Mouse (Mus musculus): ENCODE results near the gene Vash1. TPM values are rescaled to one million over a fixed set of nuclear protein-coding genes. Genes with fewer than 3 reads are reported as not detected.

The Vash1 gene
- total RNA-seq (2018; cell fraction: chromatin; rRNA removed): 10 to 100 TPM in 8 of 26 experiments, 1 to 10 TPM in 13, under 1 TPM in 3, not detected in 2; 0.25 to 22.1 (median 4.6) TPM
- total RNA-seq (2018; cell fraction: cytosol; rRNA removed): 1 to 10 TPM in 15 of 26 experiments, under 1 TPM in 11; 0.12 to 7.0 (median 1.1) TPM
- total RNA-seq (2018; cell fraction: nucleus; rRNA removed): 10 to 100 TPM in 4 of 26 experiments, 1 to 10 TPM in 18, under 1 TPM in 2, not detected in 2; 0.24 to 15.2 (median 4.0) TPM
- 0.13 to 0.30 TPM in 2 of 3 replicates, not detected in the other for polyA plus RNA-seq (2018)

DNA sequence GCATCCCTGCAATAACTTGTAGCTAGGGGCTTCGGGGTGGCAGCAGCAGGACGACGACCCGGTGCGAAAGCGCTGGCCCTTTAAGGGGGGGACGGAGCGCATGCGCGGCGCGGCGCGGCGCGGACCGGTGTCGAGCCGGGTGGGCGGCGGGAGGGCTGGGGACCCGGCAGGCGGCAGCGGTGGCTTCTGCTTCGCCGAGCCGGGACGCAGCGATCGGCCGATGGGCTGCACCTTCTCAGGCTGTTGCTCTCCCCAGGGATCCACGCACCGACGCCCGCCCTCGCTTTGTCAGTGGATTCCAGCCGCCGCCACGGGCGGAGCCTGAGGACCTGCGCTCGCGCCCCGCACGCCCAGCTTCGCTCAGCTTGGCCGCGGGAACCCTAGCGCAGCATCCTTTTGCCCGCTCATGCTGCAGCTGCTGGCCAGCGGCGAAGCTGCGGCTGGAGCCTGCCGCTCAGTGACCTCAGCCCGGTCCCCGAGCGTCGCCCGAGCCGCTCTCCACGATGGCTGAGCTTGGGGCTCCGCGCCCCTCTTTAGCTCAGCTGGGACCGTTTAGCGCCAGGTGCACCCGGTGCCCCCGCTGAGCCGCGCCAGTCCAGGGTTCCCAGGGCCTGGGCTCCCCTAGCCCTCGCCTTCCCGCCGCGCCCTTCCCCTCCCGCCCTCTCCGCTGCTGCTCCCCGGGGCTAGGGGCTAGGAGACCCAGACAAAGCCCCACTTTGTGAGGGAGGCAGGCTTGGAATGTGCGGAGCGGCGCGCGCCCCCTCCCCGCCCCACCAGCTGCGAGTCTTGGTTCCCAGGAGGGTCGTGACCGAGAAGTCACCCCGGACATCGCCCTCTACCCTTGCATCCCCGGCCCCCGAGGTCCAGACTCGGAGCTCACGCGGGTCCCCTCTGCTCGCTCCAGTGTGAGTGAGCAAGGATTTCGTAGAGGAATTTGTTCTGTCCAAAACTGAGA, at the start of gene Vash1:
TSS of gene Vash1 (plus strand) at position 110 of the 955 bp plus-strand sequence.
- H3K4me3 ChIP-seq (ENCODE audit: inconsistent target): peak within 1 kb of the TSS; percentile 12; the same call in 1 of the 2 replicates
- no peaks in the 10 kb centered on the region for H3K36me3 ChIP-seq (ENCODE audit: inconsistent target)
- WGBS (ENCODE audit: missing documents): 3% methylated on average over 89 of the region's 94 CpGs
- H3K27ac ChIP-seq: no peak within 1 kb of the TSS
- H3K79me2 ChIP-seq (ENCODE audit: inconsistent target): no peaks in the 10 kb centered on the region

DNA sequence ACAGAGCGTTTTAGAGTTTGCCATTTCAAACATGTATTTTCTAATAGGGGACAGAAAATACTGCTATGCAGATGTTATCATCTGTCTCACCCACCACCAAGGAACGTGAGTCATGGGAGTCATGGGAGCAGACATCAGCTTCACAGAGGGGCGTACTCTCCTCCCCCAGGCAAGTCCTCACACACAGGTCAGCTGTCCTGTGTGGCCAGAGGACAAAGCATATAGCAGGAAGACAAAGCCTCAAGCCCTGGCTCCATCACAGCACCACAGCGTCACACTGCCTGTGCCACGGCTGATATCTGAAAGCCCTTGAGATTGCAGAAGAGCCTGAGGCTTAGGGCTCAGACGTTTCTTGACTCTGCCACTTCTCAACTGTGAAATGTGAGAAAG, 49.7 kb upstream of the Vash1 start:
- Histone ChIP-seq H3K36me3 (ENCODE audit: inconsistent target) (no peaks in the 10 kb centered on the region), H3K4me3 (ENCODE audit: inconsistent target) (no peak overlapping the region), H3K79me2 (ENCODE audit: inconsistent target) (no peaks in the 10 kb centered on the region), H3K27ac (no peak overlapping the region)
- 35% methylated on average over 6 of the region's 6 CpGs for WGBS (ENCODE audit: missing documents)

GRCm38 (mm10) chr12:86641763-86642162, 36.7 kb upstream of the Vash1 start:
- Histone ChIP-seq H3K27ac (no peak overlapping the region), H3K36me3 (ENCODE audit: inconsistent target) (no peaks in the 10 kb centered on the region), H3K79me2 (ENCODE audit: inconsistent target) (no peaks in the 10 kb centered on the region), H3K4me3 (ENCODE audit: inconsistent target) (no peak overlapping the region)
- 57% methylated on average over 8 of the region's 8 CpGs for whole genome bisulfite sequencing (ENCODE audit: missing documents)

GRCm38 (mm10) chr12:86644512-86645273, 33.8 kb upstream of the Vash1 start:
- no peak overlapping the region for H3K27ac ChIP-seq
- H3K4me3 ChIP-seq (ENCODE audit: inconsistent target): no peak overlapping the region
- no peaks in the 10 kb centered on the region for H3K79me2 ChIP-seq (ENCODE audit: inconsistent target)
- no peaks in the 10 kb centered on the region for H3K36me3 ChIP-seq (ENCODE audit: inconsistent target)
- WGBS (ENCODE audit: missing documents): 78% methylated on average over 17 of the region's 17 CpGs

GRCm38 (mm10) chr12:86645494-86645893, 33.0 kb upstream of the Vash1 start:
- no peak overlapping the region for H3K4me3 ChIP-seq (ENCODE audit: inconsistent target)
- WGBS (ENCODE audit: missing documents): 91% methylated on average over 5 of the region's 5 CpGs

GRCm38 (mm10) chr12:86646831-86647230, 31.7 kb upstream of the Vash1 start:
- no peaks in the 10 kb centered on the region for H3K36me3 ChIP-seq (ENCODE audit: inconsistent target)
- no peak overlapping the region for H3K27ac ChIP-seq
- no peaks in the 10 kb centered on the region for H3K79me2 ChIP-seq (ENCODE audit: inconsistent target)
- WGBS (ENCODE audit: missing documents): 72% methylated on average over 9 of the region's 9 CpGs
- H3K4me3 ChIP-seq (ENCODE audit: inconsistent target): no peak overlapping the region

More at GRCm38 (mm10) chr12:86645494-86645893, 33.0 kb upstream of the Vash1 start:
- H3K79me2 ChIP-seq (ENCODE audit: inconsistent target): no peaks in the 10 kb centered on the region
- H3K27ac ChIP-seq: no peak overlapping the region
- no peaks in the 10 kb centered on the region for H3K36me3 ChIP-seq (ENCODE audit: inconsistent target)

- WGBS (ENCODE audit: missing documents): 87% methylated on average over 8 of the region's 9 CpGs
These were observed 31.2 kb upstream of the Vash1 start for GRCm38 (mm10) chr12:86647279-86647678.

GRCm38 (mm10) chr12:86647736-86648135, 30.8 kb upstream of the Vash1 start:
- WGBS (ENCODE audit: missing documents): 94% methylated on average over 5 of the region's 5 CpGs
- no peak overlapping the region for H3K27ac ChIP-seq
- no peaks in the 10 kb centered on the region for H3K79me2 ChIP-seq (ENCODE audit: inconsistent target)
- H3K4me3 ChIP-seq (ENCODE audit: inconsistent target): no peak overlapping the region
- no peaks in the 10 kb centered on the region for H3K36me3 ChIP-seq (ENCODE audit: inconsistent target)

More at GRCm38 (mm10) chr12:86647279-86647678, 31.2 kb upstream of the Vash1 start:
- Histone ChIP-seq H3K36me3 (ENCODE audit: inconsistent target) (no peaks in the 10 kb centered on the region), H3K27ac (no peak overlapping the region), H3K4me3 (ENCODE audit: inconsistent target) (no peak overlapping the region), H3K79me2 (ENCODE audit: inconsistent target) (no peaks in the 10 kb centered on the region)

GRCm38 (mm10) chr12:86648489-86648888, 30.0 kb upstream of the Vash1 start:
- Histone ChIP-seq H3K27ac (no peak overlapping the region), H3K4me3 (ENCODE audit: inconsistent target) (no peak overlapping the region), H3K79me2 (ENCODE audit: inconsistent target) (no peaks in the 10 kb centered on the region), H3K36me3 (ENCODE audit: inconsistent target) (no peaks in the 10 kb centered on the region)
- WGBS (ENCODE audit: missing documents): 71% methylated on average over 3 of the region's 3 CpGs

DNA sequence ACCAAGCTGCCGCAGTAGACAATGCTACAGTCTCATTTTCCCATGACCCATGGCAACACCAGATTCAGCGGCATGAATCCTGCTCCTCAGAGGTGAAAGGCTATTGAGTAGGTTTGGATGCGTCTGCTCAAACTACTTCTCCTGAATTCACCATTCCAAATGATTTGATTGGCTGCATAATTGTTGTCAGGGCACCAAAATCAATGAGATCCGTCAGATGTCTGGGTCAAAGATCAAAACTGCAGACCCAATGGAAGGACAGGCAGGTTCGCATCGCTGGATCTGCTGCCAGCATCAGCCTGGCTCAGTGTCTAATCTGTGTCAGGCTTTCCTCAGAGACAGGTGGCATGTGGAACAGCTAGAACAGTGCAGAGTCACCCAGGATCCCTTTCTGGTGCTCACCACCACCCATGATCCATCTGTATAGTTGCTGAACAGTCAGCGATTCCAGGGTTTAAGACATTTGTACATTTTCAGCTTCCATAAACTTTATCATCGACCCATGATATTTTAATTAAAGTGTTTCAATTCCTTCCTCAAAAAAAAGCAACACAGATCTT, 27.1 kb upstream of the Vash1 start:
- Histone ChIP-seq H3K4me3 (ENCODE audit: inconsistent target) (no peak overlapping the region), H3K36me3 (ENCODE audit: inconsistent target) (no peaks in the 10 kb centered on the region), H3K79me2 (ENCODE audit: inconsistent target) (no peaks in the 10 kb centered on the region), H3K27ac (no peak overlapping the region)
- 95% methylated on average over 8 of the region's 8 CpGs for WGBS (ENCODE audit: missing documents)

DNA sequence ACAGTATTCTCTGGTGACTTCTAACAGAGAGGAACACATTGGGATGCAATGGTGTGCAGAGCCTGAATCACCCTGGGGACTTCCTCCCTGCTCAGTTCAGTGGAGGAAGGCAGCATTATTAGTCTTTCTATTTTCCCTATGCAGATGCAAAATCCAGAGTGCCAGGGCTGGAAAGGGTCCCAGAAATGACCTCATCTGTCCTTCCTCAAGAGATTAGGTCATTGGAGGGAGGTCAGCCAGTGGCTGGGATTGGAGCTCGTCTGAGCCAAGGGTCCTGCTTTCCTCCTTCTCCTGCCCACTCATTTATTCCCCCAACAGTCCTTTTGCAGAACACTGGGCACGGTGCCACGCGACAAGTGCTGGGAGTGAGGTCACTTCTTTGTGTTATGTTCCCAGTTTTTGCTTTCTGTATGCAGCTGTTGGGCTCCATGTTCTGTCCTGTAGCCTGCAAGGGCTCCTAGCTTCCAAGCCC, 25.9 kb upstream of the Vash1 start:
- Histone ChIP-seq H3K36me3 (ENCODE audit: inconsistent target) (no peaks in the 10 kb centered on the region), H3K79me2 (ENCODE audit: inconsistent target) (no peaks in the 10 kb centered on the region), H3K27ac (no peak overlapping the region), H3K4me3 (ENCODE audit: inconsistent target) (no peak overlapping the region)
- 63% methylated on average over 4 of the region's 4 CpGs for WGBS (ENCODE audit: missing documents)

DNA sequence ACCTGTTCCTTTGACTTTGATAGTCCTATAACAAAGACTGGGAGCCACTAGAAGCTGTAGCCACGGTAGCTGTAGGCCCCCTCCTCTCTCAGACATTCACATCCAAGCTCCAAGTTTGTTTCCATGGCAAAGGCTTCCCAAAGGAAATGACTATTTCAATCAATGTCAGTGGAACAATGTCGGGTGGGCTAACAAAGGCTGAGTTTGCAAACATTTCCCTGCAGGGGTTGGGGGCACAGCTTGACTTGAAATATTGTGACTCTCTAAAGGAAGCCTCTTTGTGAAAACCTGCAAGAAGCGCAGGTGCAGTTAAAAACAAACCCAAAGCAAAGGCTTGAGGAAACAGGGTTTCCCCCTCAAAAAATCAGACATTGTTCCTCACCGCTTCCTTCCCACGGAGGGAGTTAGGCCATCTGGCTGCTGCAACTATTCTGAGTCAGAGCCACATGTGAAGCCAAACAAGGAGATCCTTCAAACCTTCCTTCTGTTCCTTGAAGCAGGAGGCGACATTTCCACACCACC, 19.0 kb upstream of the Vash1 start:
- Histone ChIP-seq H3K79me2 (ENCODE audit: inconsistent target) (no peaks in the 10 kb centered on the region), H3K4me3 (ENCODE audit: inconsistent target) (no peak overlapping the region), H3K36me3 (ENCODE audit: inconsistent target) (no peaks in the 10 kb centered on the region), H3K27ac (no peak overlapping the region)
- WGBS (ENCODE audit: missing documents): 15% methylated on average over 6 of the region's 6 CpGs

- 93% methylated on average over 2 of the region's 2 CpGs for WGBS (ENCODE audit: missing documents)
- no peaks in the 10 kb centered on the region for H3K79me2 ChIP-seq (ENCODE audit: inconsistent target)
- no peak overlapping the region for H3K27ac ChIP-seq
- no peak overlapping the region for H3K4me3 ChIP-seq (ENCODE audit: inconsistent target)
- H3K36me3 ChIP-seq (ENCODE audit: inconsistent target): no peaks in the 10 kb centered on the region
These were observed 18.0 kb upstream of the Vash1 start for GRCm38 (mm10) chr12:86660466-86660865.

- no peaks in the 10 kb centered on the region for H3K36me3 ChIP-seq (ENCODE audit: inconsistent target)
- H3K4me3 ChIP-seq (ENCODE audit: inconsistent target): no peak overlapping the region
- no peak overlapping the region for H3K27ac ChIP-seq
- no peaks in the 10 kb centered on the region for H3K79me2 ChIP-seq (ENCODE audit: inconsistent target)
- 40% methylated on average over 3 of the region's 3 CpGs for WGBS (ENCODE audit: missing documents)
These were observed 12.8 kb upstream of the Vash1 start for GRCm38 (mm10) chr12:86665656-86666055.
